Mouse (Mus musculus): ENCODE data around the gene Mad1l1.

Gene Mad1l1

GRCm38 (mm10) chr5:140331615-140332512 lies 10.5 kb upstream of the Mad1l1 start, which contains the start of gene Mrm2:
TSS of gene Mrm2 (minus strand) at chr5:140331898.
- DNase-seq (ENCODE audit: extremely low spot score): peak; percentile 89

DNA sequence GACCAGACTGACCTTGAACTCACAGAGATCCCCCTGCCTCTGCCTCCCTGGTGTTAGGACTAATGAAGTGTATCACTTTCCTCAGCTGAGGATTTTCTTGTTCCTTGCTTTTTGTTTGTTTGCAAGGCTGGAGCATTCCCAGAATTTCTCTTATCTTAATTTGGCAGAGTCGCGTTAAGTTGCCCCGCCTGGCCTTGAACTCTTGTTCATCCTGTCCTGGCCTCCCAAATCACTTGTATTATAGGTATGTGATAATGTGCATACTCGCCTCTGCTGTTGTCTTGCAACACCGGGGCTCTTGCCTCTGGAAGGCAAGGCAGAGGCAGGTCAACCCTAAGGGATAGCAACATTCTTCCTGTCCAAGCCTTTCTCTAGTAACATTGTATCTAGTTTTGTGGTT lies 2.7 kb upstream of the Mad1l1 start:
- no peak for DNase-seq (ENCODE audit: extremely low spot score)

- no peak for DNase-seq (ENCODE audit: extremely low spot score)
These were observed 614 bp upstream of the Mad1l1 start for GRCm38 (mm10) chr5:140321756-140322575.

- DNase-seq (ENCODE audit: extremely low spot score): no peak
These were observed 4.6 kb downstream of the Mad1l1 start for GRCm38 (mm10) chr5:140316716-140317115.

- DNase-seq (ENCODE audit: extremely low spot score): no peak
These were observed 13.8 kb downstream of the Mad1l1 start for GRCm38 (mm10) chr5:140307602-140308001.

GRCm38 (mm10) chr5:140306016-140306415 lies 15.3 kb downstream of the Mad1l1 start:
- DNase-seq (ENCODE audit: extremely low spot score): no peak

- no peak for DNase-seq (ENCODE audit: extremely low spot score)
These were observed 23.1 kb downstream of the Mad1l1 start for GRCm38 (mm10) chr5:140298291-140298690.

DNA sequence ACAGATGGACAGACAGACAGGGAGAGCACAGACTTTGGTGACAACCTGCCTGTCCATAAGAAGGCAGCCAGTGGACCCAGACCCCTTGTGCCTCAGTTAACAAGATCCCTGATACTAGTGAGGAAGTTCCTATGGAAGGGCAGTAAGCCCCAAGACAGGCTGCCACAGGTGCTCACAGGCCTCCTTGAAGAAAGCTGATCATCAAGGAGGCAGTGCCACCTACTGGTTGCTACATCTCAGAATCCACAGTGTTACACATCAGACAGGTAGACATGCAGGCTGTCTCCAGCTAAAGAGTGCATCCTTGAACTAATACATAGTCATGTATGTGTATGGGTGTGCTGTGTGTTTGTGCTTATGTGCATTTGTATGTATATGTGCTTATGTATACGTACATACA lies 29.2 kb downstream of the Mad1l1 start:
- DNase-seq (ENCODE audit: extremely low spot score): peak; percentile 46

DNA sequence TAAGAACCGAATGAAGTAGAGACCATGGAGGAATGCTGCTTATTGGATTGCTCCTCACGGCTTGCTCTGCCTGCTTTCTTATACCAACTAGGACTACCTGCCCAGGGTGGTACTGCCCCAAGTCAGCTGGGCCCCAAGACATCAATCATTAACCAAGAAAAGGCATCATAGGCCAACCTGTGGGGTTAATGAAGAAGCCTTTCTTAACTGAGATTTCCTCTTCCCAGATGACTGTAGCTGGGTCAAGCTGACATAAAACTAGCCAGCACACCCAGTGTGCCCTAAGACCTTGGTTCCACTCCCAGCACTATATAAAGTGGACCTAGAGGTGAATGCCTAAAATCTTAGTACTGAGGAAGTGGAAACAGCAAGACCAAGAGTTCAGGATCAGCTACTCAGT lies 32.2 kb downstream of the Mad1l1 start:
- DNase-seq (ENCODE audit: extremely low spot score): no peak

GRCm38 (mm10) chr5:140288287-140288686 lies 33.1 kb downstream of the Mad1l1 start:
- DNase-seq (ENCODE audit: extremely low spot score): no peak

DNA sequence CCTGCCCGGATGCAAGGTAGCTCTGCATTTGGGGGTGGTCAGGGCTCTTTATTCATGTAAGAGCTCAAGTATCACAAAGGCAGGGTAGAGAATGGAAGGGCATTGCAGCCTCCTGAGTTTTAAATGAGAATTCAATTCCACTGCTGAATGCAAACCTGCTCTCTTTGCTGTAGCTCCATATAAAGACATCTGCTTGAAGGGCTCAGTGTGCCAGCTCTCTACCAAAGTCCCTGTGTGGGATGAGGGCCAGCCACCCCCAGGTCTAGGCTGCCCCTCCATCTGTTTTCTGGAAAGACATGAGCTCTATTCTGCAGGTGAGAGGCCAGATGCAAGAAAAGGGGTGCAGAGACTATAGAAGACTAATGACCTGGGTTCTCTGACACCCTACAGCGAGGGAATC lies 36.6 kb downstream of the Mad1l1 start:
- no peak for DNase-seq (ENCODE audit: extremely low spot score)

DNA sequence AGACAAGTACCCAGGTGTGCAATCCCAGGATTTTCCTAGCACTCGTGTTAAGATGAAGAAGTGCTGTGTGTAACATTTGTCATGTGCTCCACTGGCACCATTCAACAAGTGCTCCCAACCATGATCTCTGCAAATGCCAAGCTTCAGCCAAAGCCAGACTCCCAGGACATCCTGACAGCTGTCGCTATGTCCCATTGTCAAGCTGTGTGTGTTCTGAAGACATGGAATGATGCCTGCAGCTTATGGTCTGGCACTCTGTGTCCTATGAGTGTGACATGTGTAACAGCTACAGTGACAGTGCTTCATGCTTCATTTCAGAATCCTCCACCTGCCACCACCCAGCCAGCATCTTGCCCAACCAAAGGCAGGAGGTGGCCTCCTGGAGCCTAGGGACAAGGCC lies 37.3 kb downstream of the Mad1l1 start:
- DNase-seq (ENCODE audit: extremely low spot score): no peak

- DNase-seq (ENCODE audit: extremely low spot score): no peak
These were observed 38.5 kb downstream of the Mad1l1 start for GRCm38 (mm10) chr5:140282900-140283299.

GRCm38 (mm10) chr5:140282376-140282775 lies 39.0 kb downstream of the Mad1l1 start:
- no peak for DNase-seq (ENCODE audit: extremely low spot score)

DNA sequence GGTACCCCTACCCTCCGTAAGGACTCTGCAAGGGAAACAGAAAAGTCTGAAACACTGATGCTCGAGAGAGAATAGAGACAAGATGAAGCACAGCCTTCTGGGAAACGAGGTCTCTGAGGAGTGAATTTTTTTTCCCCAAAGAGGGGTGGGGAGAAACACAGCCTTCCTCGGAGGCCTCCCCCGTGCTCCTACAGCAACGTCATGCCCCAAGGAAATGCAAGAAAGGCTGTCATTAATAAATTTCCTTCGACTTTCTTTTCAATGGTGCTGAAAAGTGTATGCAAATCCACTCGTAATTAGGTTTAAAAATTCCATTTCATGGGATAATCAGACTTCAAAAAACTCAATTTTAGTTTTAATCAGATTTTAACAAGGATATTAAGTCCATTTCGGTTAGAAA lies 41.1 kb downstream of the Mad1l1 start:
- DNase-seq (ENCODE audit: extremely low spot score): no peak

DNA sequence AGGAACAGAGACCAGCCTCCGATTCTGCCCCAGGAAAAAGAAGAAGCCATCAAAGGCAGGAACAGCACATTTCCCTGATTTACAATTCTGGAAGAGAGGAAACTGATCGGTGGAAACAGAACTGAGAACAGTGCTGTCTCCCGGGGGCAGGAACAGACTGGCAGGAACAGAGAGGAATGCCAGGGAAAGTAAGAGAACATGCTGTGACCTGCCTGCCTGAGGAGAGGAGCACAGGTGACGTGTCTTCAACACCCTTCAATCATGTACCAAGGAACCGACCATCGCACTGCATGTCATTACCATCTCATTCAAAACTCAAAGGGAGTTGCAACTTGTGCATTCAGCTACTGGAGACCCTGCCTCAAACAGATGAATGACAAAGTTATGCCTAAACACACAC lies 44.6 kb downstream of the Mad1l1 start:
- DNase-seq (ENCODE audit: extremely low spot score): no peak

GRCm38 (mm10) chr5:140270976-140271685 lies 50.2 kb downstream of the Mad1l1 start:
- no peak for DNase-seq (ENCODE audit: extremely low spot score)

- no peak for DNase-seq (ENCODE audit: extremely low spot score)
These were observed 53.0 kb downstream of the Mad1l1 start for GRCm38 (mm10) chr5:140268396-140268795.

- no peak for DNase-seq (ENCODE audit: extremely low spot score)
These were observed 54.3 kb downstream of the Mad1l1 start for GRCm38 (mm10) chr5:140267061-140267460.

DNA sequence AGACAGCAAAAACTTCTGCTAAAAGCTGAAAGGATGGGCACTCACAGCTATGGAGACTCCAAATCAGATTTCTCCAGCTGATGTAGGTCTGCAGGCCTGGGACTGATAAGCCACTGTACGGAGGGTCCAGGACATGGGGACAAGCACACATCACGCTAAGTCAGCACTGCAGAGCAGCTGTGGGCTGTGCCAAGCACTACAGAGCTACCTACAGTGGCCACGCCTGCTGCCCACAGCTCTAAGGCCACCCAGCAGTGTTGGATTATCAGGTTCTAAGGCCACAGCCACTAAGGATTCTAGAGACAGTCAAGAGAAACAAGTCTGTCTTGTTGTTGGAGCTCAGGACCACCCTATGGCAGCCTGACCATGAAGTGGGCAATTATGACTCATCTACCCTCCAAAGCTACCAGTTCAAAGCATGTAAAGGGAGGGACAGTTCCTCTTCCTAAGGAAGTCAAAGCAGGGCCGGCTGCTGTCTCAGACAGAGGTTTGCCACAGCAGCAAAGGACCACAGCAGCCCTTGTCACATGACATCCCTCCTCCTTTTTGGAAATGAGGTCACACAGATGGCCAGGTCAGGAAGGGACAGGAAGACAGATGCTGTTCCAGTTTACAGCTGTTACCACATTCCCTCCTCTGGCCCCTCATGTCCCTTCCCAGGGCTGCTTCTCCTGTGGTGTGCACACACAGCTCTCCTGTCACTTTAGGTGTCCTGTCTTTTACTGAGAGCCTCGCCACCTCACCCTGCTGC lies 56.4 kb downstream of the Mad1l1 start:
- DNase-seq (ENCODE audit: extremely low spot score): peak; percentile 40
